Mouse (Mus musculus): Measurements from ENCODE around the gene Cdc42ep4.

The Cdc42ep4 gene

GRCm38 (mm10) chr11:113748797-113749521 lies 2.7 kb downstream of the Cdc42ep4 start:
- DNase-seq = peak; percentile 90 to 94

DNA sequence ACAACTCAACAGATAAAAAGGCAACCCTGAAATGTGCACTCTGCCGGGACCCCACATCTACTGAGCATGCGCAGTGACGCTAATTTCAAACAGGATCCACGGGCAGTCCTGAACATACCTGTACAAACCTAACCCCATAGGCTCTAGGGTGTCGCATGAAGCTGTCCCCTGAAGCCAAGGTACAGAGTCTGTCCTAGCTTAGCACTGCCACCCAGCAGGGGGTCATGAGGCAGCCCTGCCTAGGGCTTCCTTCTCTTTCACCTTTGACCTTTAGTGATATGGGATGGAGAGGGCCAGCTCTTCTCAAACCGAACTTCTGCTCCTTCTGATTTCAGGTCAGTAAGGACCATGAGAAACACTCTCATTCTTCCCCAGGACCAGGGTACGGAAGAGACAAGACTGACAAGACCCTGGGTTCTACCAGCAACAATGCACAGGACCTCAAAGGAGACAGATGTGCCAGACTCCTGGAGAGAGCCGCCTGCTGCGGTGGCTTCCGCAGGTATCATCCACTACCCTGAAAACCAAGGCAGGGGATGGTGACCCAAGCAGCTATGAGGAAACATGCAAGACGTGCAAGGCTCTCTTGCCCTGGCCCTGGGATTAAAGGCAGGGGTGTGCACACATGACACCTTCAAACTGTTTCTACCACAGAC lies 3.8 kb downstream of the Cdc42ep4 start:
- no peak for DNase-seq

DNA sequence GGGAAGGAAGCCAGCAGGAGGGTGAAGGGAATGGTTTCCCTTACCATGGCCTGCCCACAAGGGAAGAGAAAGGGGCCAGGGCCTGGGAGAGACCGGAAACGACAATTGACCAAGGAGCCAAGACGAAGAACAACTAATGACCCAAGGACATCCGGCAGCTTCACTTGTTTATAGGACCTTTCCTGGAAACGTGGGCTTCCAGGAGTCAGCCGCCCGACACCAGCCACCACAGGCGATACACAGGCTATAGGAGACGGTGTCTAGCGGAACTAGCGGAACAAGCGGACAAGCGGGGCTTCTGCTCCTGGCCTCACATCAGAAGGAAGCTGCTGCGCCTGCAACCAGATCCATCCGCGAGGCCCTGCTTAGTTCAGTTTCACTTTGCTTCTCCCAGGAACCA lies 4.6 kb downstream of the Cdc42ep4 start:
- peak; percentile 68 to 81 for DNase-seq

DNA sequence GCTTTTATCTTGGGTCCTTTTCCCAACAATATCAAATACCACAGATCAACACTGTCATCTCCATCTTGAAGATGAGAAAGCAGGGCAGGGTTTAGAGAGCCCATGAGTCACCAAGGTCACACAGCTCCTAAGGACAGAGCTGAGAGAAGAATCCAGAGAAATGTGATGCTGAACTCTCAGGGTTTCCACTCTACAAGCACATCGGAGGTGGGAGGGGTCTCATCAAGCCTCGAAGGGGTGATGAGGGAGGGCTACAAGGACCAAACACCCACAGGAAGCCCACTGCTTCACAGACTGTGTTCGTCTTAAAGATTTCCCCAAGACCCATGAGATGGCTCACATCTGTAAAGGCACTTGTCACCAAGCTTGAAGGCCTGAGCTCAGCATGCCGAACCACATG lies 5.7 kb downstream of the Cdc42ep4 start:
- DNase-seq = no peak

DNA sequence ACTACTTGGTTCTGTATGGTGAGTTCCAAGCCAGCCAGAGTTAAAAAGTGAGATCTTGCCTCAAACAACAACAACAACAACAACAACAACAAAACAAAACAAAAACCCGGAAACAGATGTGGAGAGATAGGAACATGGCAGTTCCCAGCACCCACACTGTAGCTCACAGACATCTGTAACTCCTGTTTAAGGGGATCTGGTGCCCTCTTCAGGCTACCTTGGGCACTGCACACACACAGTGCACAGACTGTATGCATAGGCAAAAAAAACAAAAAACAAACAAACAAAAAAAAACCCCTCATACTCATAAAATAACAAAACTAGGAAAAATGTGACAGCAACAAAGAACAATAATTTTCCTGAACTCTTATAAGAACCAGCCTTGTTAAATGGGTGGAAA lies 8.7 kb downstream of the Cdc42ep4 start:
- no peak for DNase-seq

DNA sequence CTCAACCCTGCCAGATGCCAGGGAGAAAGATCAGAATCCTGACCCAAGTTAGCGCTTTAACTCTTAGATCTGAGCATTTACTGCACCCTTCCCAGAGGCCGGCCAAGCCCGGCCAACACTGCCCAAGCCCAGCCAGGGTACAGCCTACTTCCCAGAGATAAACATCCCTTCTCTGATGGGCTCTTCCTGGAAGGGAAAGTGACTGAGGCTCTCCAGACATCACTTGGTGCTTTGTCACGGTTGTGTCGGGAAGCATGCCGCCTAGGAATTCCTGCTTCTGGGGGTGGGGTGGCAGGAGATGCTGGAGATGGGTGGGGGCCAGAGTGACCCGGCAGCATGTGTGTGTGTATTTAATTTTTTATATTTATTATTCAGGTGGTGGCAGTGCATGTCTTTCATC lies 11.6 kb downstream of the Cdc42ep4 start:
- peak; percentile 58 to 73 for DNase-seq

DNA sequence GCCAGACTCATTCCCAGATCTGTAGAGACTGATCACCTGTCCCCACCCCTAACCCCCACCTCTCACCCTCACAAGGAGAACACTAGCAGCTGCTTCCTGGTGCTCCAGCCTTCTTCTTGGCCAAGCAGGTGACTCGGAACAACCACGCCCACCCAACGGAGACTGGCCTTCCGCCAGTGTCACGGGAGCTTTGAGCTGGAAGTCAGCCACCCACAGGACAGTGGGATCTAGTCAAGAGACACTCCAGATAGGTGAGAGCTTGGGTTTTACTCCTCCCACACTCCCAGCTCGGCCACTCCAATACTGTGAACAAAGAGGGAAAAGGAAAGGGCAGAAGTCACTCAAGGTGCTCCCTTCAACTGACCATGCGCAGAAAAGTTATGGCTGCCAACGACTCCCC lies 12.5 kb downstream of the Cdc42ep4 start:
- peak; percentile 92 to 95 for DNase-seq

GRCm38 (mm10) chr11:113737912-113738311 lies 13.8 kb downstream of the Cdc42ep4 start:
- peak in 1 of 2 experiments; percentile 56 for DNase-seq

DNA sequence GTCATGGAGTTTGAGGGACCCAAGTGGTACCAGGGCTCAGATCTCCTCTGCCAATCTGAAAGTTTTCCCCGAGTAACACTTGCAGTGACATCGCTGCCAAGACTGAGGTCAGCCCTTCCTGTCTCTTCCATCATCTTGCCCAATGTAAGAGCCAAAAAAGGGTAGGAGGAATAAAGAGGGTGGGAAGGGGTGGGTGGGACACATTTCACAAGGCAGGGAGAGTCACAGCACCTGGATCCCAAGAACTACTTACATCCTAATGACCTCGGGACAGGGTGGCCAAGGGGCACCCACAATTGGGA lies 14.2 kb downstream of the Cdc42ep4 start:
- peak in 1 of 2 experiments; percentile 45 for DNase-seq

DNA sequence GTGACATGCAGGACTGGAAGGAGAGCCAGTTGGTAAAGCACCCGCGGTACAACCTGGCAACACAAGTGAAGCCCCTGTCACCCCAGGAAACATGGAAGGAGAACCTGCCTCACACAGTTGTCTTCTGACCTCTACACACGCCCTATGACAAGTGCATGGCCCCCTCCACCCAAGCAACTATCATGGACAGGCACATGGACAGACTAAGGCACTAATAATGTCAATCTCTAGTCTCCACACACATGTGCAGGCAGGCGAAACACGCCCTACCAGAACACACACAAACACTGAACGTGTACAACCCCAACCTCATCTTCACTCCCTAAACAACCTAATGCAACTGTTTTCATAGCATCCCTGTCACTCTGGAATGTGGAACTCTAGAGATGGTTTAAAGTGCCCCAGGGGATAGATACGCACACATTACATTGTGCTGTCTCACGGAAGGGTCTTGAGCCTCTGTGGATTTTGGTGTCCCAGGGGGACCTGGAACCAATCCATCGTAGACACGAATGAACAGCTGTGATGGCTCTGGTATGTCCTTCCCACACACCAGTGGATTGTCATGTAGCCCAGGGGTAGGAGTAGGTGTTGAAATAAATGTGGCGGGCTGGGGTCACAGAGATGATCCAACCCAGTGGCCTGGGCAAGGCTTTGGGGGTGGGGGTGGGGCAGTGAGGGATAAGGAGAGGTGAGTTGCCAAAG lies 14.7 kb downstream of the Cdc42ep4 start:
- DNase-seq = no peak

GRCm38 (mm10) chr11:113735151-113735550 lies 16.5 kb downstream of the Cdc42ep4 start:
- no peak for DNase-seq

DNA sequence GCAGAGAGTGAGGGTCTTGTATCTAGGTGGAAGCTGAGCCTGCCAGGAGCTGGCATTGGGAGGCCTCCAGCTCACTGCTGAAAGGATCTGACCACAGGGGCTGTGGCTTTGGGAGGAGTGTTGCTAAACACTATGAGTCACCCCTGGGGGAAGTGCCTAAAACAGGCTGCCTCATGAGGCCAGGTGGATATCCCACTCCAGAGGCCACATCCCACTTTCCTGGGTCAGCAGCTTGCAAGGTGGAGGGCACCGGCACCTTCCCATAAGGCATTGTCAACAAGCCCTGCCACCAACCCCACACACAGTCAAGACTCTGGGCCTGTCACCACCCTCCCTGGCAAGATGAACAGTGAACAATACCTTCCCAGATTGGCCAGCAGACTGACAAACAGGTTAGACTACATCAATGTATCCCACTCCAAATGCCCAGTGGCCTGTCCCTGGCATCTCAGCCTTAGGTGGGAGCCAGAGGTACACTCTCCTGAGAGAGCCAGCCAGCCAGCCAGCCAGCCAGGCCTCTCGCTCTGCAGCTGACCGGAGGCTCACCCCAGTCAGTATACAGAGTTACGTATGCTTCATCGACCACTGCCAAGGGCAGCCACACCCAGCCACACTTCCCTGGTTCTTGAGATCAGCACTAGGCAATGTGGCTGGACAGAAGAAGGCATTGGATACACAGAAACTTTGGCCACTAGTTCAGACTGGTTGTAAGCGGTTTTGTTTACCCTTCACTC lies 17.9 kb downstream of the Cdc42ep4 start:
- DNase-seq = peak; percentile 85 to 91

- no peak for DNase-seq
Observed at GRCm38 (mm10) chr11:113731945-113732612, 19.6 kb downstream of the Cdc42ep4 start.

GRCm38 (mm10) chr11:113730879-113731278 lies 20.8 kb downstream of the Cdc42ep4 start:
- DNase-seq = peak in 1 of 2 experiments; percentile 62

DNA sequence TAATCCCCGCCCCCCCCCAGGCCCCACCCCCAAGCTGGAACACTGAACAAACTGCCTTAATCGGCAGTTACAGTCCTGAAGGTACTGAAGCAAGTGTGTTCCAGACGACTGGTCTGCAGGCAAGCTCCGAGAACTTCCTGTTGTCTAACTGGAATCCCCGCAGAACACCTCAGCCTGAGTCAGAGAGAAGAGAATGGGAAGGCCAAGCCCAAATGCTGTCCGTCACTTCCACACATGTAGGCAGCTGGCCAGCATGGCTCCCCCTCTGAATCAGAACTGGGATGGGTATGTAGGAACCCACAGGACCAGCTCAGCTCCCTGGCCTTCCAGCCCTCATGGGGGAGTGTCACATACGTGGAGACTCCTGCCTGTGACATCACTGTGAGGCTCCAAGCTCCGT lies 21.8 kb downstream of the Cdc42ep4 start:
- peak in 1 of 2 experiments; percentile 47 for DNase-seq

- DNase-seq = no peak
Observed at GRCm38 (mm10) chr11:113729239-113729638, 22.4 kb downstream of the Cdc42ep4 start.

- DNase-seq = no peak
Observed at GRCm38 (mm10) chr11:113727992-113728391, 23.7 kb downstream of the Cdc42ep4 start.

DNA sequence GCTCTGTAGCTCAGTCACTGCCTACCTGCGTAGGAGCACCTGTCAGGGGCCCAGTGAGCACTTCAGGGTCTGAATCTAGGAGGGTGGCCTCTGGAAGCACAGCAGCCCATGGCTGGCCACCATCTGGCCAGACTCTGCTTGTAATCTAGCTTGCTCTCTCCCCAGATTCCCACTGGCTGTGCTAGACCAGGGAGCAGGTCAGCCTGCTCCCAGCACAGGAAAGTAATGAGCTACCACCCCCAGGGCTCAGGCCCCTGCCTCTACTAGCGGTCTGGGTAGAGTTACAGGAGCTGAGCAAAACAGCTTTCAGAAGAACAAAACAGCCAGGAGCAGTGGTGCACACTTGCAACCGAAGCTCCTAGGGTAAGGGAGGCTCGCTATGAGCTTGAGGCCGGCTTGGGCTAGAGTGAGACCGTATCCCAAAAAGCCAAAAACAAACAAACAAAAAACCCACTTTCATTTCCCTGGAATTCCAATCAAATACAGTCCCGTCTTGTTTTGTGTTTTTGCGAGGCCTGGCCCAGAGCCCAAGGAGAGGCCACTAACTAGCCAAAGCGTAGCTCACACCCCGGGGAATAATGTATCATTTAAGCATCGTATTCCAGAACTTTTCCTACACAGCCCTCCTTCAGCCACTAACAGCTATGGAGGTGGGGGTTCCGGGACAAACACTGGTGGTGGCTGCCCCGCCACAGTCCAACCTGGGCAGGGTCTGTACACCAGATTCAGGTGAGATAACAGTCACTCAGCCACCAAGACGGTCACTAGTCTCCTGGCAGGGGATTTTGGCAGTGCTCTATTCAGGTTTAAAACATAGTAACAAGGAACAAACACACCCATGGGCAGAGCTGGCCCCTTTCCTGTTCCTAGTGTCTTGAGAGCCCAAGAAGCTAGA lies 24.4 kb downstream of the Cdc42ep4 start:
- DNase-seq = no peak

DNA sequence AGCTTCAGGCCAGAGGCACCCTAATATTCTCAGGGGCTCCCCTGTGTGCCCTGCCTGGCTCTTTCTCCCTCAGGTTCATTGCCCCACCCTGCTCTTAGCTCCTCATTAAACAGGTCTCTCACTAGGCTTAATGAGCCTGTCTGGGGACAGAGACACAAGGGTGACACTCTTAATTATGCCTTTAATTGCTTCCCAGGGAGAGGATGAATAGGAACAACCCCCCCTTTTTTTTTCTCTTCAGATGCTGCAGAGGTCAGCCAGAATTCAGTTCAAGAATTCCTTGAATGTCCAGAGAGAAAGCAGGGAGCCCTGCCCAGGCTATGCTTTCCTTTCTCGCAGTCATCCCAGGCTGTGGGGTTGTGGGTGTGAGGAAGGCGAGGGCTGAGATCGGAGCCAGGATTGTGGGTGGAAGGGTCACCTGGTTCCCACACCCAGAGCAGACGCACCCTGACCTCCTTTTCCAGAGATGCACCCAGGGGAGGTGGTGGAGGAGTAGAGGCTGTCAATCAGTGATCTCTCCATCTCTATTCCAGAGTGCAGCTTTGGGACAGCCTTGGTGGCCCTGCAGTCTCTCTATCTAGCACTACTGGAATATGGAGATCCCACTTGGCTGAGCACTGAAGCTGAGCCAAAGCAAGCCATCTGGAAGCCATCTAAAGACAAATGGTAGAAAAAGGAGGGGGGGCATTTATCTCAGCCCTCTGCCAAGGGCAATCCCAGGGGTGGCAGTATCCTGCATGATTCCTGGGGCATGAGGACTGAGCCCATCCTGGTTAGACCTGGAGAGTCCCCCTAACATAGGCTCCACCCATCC lies 26.2 kb downstream of the Cdc42ep4 start:
- no peak for DNase-seq

- DNase-seq = no peak
Observed at GRCm38 (mm10) chr11:113722405-113723090, 29.1 kb downstream of the Cdc42ep4 start.

Data from lung, adult 18-20 months (tissue).